Mouse (Mus musculus) kidney, embryonic 14.5 days (tissue): ENCODE data around the gene Zfp119a. TPM values are rescaled to one million over a fixed set of nuclear protein-coding genes. Genes with fewer than 3 reads are reported as not detected.
"Not testable (repeated sequence)": the region's sequence is repeated elsewhere in the genome, so short reads cannot be mapped to it uniquely, and the experiment has no call there.

Source experiments
- ATAC-seq: fragments of 200-750 bp; cut with Nextera tagmentation; 2 replicates; pipeline ENCODE4 v1.8.0; 2017; ENCODE audit warnings: moderate number of reproducible peaks, mild to moderate bottlenecking, moderate TSS enrichment, moderate library complexity; ENCODE audit not compliant: low FRiP score, low TSS enrichment
- H3K27ac ChIP-seq: fragments of 300-500 bp; sonication (generic); 2 replicates; pipeline ENCODE4 v1.5.1; 2014; ENCODE audit warnings: low read depth, mild to moderate bottlenecking, low read length, moderate library complexity, mixed read lengths
- H3K27me3 ChIP-seq: fragments of 300-500 bp; sonication (generic); 2 replicates; pipeline ENCODE4 v1.6.1; 2014; ENCODE audit warnings: mild to moderate bottlenecking, low read length; ENCODE audit not compliant: control insufficient read depth, insufficient read depth
- H3K36me3 ChIP-seq: fragments of 300-500 bp; sonication (generic); 2 replicates; pipeline ENCODE4 v1.6.1; 2014; ENCODE audit warnings: low read length, mixed read lengths; ENCODE audit not compliant: control insufficient read depth, insufficient read depth
- H3K4me1 ChIP-seq: fragments of 300-500 bp; sonication (generic); 2 replicates; pipeline ENCODE4 v1.6.1; 2014; ENCODE audit warnings: low read length, mixed read lengths; ENCODE audit not compliant: control insufficient read depth, insufficient read depth
- H3K4me2 ChIP-seq: fragments of 300-500 bp; sonication (generic); replicated peaks from 2 replicates; pipeline ENCODE4 v1.6.1; 2014; ENCODE audit warnings: low read depth, mild to moderate bottlenecking, low read length
- H3K4me3 ChIP-seq: fragments of 300-500 bp; sonication (generic); 2 replicates; pipeline ENCODE4 v1.5.1; 2014; ENCODE audit warnings: mild to moderate bottlenecking, low read length
- H3K9ac ChIP-seq: fragments of 300-500 bp; sonication (generic); 2 replicates; pipeline ENCODE4 v1.6.1; 2014; ENCODE audit warnings: low read depth, mild to moderate bottlenecking, low read length, moderate library complexity
- H3K9me3 ChIP-seq: fragments of 300-500 bp; sonication (generic); 2 replicates; pipeline ENCODE4 v1.6.1; 2016; ENCODE audit warnings: low read length; ENCODE audit not compliant: control insufficient read depth
- WGBS: fragments of 180-500 bp; shearing (Covaris S2); extraction: QIAGEN DNeasy Blood & Tissue Kit; methylation state at CpG from one replicate; pipeline ENCODE4 v1.1.7; 2014; 5-methylcytosine and 5-hydroxymethylcytosine counted together
- polyA plus RNA-seq: library from polyadenylated mRNA; unstranded; fragments of >200 nt; fragmentation: Nextera tagmentation; extraction: Ambion mirVana; gene quantifications from 2 replicates; pipeline ENCODE4 v1.2.1, GENCODE M21; 2014

Gene Zfp119a
- polyA plus RNA-seq, result 8.6 and 11.9 TPM in 2 replicates

DNA sequence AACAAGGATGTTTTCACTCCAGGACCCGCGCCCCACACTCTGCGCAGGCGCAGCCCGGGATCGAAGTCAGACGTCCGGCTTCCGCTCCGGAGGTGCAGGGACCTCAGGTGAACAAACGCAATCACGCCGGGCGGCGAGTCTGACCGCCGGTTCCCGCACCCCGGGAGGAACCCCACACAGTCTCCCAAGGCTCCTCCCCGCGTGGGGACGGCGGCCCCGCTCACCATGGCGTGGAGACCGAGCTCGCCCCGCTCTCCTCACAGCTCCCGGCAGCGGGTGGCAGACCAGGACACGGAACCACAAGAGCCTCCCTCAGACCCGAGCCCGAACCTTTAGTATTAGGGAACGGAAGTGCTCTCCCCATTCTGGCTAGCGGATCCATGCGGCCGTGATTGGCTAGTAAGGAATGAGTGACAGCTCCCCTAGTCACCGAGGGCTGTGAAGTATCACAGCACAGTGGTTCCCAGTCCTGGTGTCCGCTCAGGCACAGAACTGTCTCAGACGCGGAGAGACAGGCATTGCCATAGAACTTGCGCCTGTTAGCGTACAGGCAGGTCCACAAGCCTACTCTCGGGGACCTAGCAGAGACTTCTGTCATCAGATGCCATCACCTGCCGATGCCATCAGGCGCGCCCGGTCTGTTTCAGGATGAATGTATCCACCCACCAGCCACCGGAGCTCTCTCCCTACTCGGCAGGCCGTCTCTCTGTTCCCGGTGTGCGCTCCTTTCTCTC lies at the start of gene Zfp119a:
TSS of gene Zfp119a (minus strand) at position 295 of the 734 bp plus-strand sequence.
- H3K9me3 ChIP-seq, H3K27me3 ChIP-seq, H3K4me1 ChIP-seq, H3K36me3 ChIP-seq: not testable (repeated sequence)
- H3K4me2 ChIP-seq, result peak within 1 kb of the TSS; percentile 60
- under 1% methylated on average over 37 of the region's 53 CpGs for WGBS
- peak within 1 kb of the TSS; percentile 46 for H3K4me3 ChIP-seq
- H3K27ac ChIP-seq, result peak within 1 kb of the TSS; percentile 51; the same call in 1 of the 2 replicates
- H3K9ac ChIP-seq, result peak within 1 kb of the TSS; percentile 60
- ATAC-seq, result peak; percentile 100

DNA sequence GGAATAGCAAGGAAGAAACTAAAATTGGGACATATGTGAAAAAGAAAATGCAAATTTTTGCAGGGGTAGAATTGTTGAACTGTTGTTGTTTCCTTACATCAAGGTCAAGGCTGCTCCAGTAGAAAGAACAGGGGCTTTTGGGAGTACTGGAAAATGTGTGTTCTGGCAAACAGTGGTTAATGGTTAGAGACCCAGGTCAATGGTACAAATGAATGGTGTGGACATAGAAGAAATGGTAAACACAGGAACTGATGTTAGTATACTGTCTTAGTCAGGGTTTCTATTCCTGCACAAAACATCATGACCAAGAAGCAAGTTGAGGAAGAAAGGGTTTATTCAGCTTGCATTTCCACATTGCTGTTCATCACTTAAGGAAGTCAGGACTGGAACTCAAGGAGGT lies 27.9 kb upstream of the Zfp119a start:
- H3K4me3 ChIP-seq, result no peak overlapping the region
- no peaks in the 10 kb centered on the region for H3K36me3 ChIP-seq
- H3K4me2 ChIP-seq, result no peak overlapping the region
- H3K9me3 ChIP-seq, result no peaks in the 10 kb centered on the region
- no peak overlapping the region for H3K9ac ChIP-seq
- H3K27ac ChIP-seq, result no peak overlapping the region
- no peaks in the 10 kb centered on the region for H3K4me1 ChIP-seq
- H3K27me3 ChIP-seq, result no peaks in the 10 kb centered on the region
- ATAC-seq, result no peak

DNA sequence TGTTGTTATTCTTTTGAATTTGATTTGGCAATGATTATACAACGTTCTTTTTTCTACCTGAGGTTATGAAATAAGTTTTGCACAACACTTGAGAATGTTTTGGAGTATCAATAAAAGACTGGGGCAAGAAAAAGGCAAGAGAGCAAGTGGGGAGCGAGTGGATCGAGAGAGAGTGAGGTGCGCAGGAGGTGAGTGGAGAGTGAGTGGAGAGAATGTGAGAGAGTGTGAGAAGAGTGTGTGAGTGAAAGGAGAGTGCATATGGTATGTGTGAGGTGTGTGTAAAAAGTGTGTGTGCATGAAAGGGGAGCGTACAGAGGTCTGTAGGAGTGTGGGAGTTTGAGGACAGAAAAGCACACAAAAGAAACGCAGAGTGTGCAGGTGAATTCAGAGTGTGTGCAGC lies 25.4 kb upstream of the Zfp119a start:
- Histone ChIP-seq H3K4me3 (no peak overlapping the region), H3K9ac (no peak overlapping the region), H3K4me2 (no peak overlapping the region), H3K27me3 (no peaks in the 10 kb centered on the region), H3K4me1 (no peaks in the 10 kb centered on the region), H3K9me3 (0 out of 2 replicates have a peak, but pooled peaks cover 3% of the 10 kb centered on the region), H3K36me3 (no peaks in the 10 kb centered on the region), H3K27ac (peak overlapping the region; percentile 59; the same call in 1 of the 2 replicates)
- 67% methylated on average over 6 of the region's 6 CpGs for whole genome bisulfite sequencing
- no peak for ATAC-seq

DNA sequence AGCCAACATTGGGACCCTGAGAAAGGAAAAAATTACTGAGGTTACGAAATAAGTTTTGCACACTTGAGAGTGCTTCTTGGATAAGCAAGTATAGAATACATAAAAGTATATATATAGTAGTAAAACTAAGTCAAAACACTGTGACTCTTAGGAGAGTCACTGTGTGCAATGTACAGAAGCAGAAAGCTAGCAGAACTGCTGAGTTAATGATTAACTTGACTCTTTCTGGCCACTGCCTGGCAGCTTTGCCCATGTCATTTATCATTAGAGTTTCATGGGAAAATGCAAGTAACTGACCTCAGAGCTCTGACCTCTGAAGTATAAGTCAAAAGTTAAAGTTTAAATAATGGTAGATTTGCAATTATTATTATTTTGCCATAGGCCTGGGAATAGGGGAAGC lies 25.0 kb upstream of the Zfp119a start:
- no peak overlapping the region for H3K9ac ChIP-seq
- H3K4me3 ChIP-seq, result no peak overlapping the region
- no peaks in the 10 kb centered on the region for H3K4me1 ChIP-seq
- no peak overlapping the region for H3K27ac ChIP-seq
- 87% methylated on average over 1 of the region's 1 CpGs for WGBS
- H3K27me3 ChIP-seq, result no peaks in the 10 kb centered on the region
- H3K36me3 ChIP-seq, result no peaks in the 10 kb centered on the region
- no peak overlapping the region for H3K4me2 ChIP-seq
- ATAC-seq, result no peak; the same call in 1 of the 2 replicates
- 0 out of 2 replicates have a peak, but pooled peaks cover 3% of the 10 kb centered on the region for H3K9me3 ChIP-seq

DNA sequence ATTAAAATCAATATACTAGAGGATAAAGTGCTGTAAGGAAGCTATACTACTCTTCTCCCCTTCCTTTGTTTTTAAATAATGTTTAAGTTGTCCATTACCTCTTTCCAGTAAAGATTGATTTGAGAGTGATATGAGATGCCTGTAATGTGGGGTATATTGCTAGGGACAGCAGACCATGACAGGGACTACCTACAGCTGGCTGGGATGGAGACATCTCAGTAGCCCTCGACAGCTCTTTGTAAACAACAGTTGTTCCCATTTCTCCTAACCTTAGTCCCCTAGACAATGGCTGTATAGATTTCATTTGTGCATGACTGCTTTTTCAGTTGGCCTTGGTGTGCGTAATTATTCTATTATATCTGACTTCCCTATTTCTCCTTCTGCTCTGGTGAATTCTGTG lies 24.4 kb upstream of the Zfp119a start:
- H3K9me3 ChIP-seq, result peaks cover 6% of the 10 kb centered on the region; the same call in 1 of the 2 replicates
- peak; percentile 57; the same call in 1 of the 2 replicates for ATAC-seq
- 63% methylated on average over 2 of the region's 2 CpGs for WGBS
- H3K4me2 ChIP-seq, result no peak overlapping the region
- H3K27me3 ChIP-seq, result no peaks in the 10 kb centered on the region
- no peak overlapping the region for H3K9ac ChIP-seq
- H3K4me3 ChIP-seq, result no peak overlapping the region
- no peak overlapping the region for H3K27ac ChIP-seq
- H3K4me1 ChIP-seq, result no peaks in the 10 kb centered on the region
- H3K36me3 ChIP-seq, result peaks cover 1% of the 10 kb centered on the region

DNA sequence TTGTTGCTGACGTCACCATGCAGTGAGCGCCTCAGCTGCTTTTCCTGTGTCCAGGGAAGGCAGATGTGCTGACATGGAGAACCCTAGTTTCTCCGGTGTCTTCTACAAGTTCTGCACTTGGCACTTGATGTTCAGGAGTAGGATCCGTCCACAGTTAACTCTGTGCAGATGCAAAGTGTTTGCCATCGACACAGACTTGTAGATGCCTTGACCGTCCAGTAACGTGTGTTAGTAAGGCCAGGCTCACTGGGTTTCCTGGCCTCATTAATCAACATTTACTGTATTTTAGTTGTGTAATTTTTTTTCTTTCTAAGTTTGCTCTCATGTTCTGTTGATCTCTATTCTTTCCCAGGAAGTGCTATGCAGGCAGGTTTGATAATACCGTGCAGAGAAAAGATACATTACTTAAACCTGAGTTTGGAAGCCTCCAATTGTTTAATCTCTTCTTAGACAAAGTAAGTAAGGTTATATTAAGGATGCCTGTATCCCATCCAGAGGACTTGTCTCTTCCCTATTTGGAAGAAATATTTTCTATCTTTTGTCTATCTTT lies 13.8 kb upstream of the Zfp119a start:
- H3K27me3 ChIP-seq, H3K9ac ChIP-seq, H3K36me3 ChIP-seq, H3K9me3 ChIP-seq, ATAC-seq, H3K4me1 ChIP-seq: not testable (repeated sequence)
- H3K4me2 ChIP-seq, result peak overlapping the region; percentile 50
- peak overlapping the region; percentile 48 for H3K4me3 ChIP-seq
- 0 out of 2 replicates have a peak overlapping the region, but pooled peaks have one; percentile 47 for H3K27ac ChIP-seq
- 12% methylated on average over 6 of the region's 8 CpGs for WGBS

DNA sequence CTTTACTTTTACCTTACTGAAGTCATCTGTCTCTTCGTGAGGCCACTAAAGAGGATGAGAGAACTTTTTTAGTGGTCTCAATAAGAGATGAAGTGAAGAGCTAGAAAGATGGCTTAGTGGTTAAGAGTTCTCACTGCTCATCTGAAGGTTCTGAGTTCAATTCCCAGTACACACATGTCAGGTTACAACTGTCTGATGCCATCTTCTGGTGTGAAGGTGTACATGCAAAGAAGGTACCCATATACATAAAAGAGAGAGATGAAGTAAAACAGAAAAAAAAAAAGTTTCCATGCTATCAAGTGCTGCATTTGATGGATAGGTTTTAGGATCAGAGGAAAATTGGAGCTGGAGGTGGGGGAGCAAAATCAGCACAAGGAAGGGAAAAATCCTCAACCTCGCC lies 6.2 kb upstream of the Zfp119a start:
- Histone ChIP-seq H3K27me3 (peaks cover 3% of the 10 kb centered on the region; the same call in 1 of the 2 replicates), H3K4me3 (no peak overlapping the region), H3K4me1 (no peaks in the 10 kb centered on the region), H3K9ac (no peak overlapping the region), H3K9me3 (no peaks in the 10 kb centered on the region), H3K27ac (no peak overlapping the region), H3K36me3 (no peaks in the 10 kb centered on the region), H3K4me2 (no peak overlapping the region)
- no peak for ATAC-seq
- 67% methylated on average over 2 of the region's 2 CpGs for WGBS

DNA sequence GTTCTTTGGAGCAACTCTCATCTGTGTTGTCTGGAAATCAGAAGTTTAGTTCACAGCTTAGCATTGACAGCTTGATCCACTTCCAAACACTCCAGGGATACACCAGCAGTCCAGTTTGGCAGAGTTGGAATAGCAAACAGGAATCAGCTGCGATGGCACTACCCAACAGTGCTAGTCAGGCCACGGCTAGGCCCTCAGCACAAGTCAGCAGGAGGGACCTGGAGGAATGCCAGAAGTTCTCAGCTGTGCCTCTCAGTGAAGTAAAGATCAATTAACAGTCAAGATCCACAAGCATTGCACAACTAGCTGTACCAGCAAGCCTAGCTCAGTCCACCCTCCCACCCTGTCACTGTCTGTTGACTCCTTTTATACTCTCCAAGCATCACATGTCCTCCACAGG lies 4.9 kb upstream of the Zfp119a start:
- 55% methylated on average over 2 of the region's 2 CpGs for WGBS

DNA sequence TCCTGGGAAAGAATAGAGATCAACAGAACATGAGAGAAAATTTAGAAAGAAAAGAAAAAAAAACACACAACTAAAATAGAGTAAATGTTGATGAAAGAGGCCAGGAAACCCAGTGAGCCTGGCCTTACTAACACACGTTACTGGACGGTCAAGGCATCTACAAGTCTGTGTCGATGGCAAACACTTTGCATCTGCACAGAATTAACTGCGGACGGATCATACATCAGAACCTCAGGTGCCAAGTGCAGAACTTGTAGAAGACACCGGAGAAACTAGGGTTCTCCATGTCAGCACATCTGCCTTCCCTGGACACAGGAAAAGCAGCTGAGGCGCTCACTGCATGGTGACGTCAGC lies 471 bp downstream of the Zfp119a start:
- peak overlapping the region; percentile 60 for H3K4me2 ChIP-seq
- H3K9ac ChIP-seq, result peak overlapping the region; percentile 60
- ATAC-seq, H3K4me1 ChIP-seq, H3K36me3 ChIP-seq, H3K27me3 ChIP-seq, H3K9me3 ChIP-seq: not testable (repeated sequence)
- H3K27ac ChIP-seq, result peak overlapping the region; percentile 51; the same call in 1 of the 2 replicates
- peak overlapping the region; percentile 41 for H3K4me3 ChIP-seq
- 2% methylated on average over 6 of the region's 8 CpGs for WGBS

More for the DNA sequence above, 4.9 kb upstream of the Zfp119a start:
- no peak overlapping the region for H3K27ac ChIP-seq
- H3K4me3 ChIP-seq, result no peak overlapping the region
- ATAC-seq, result no peak
- no peak overlapping the region for H3K9ac ChIP-seq
- H3K9me3 ChIP-seq, result no peaks in the 10 kb centered on the region
- H3K36me3 ChIP-seq, result no peaks in the 10 kb centered on the region
- H3K4me2 ChIP-seq, result no peak overlapping the region
- peaks cover 3% of the 10 kb centered on the region; the same call in 1 of the 2 replicates for H3K27me3 ChIP-seq
- no peaks in the 10 kb centered on the region for H3K4me1 ChIP-seq
